Mouse (Mus musculus): ENCODE results near the gene Tsku. TPM values are rescaled to one million over a fixed set of nuclear protein-coding genes. Genes with fewer than 3 reads are reported as not detected.

The Tsku gene
- total and polyA plus RNA-seq, 2 experiments from 2014 or later = 9.4 to 48.8 TPM

- H3K9me3 ChIP-seq (ENCODE audit: low read length) = no peaks in the 10 kb centered on the region
- peak overlapping the region; percentile 80 for H3K27ac ChIP-seq
Measured at GRCm38 (mm10) chr7:98309219-98310030, 51.7 kb downstream of the Tsku start.

GRCm38 (mm10) chr7:98308607-98309218, 52.4 kb downstream of the Tsku start:
- no peaks in the 10 kb centered on the region for H3K27me3 ChIP-seq (ENCODE audit: insufficient read depth, low read length)
- H3K4me2 ChIP-seq (ENCODE audit: low read depth, low read length) = peak overlapping the region; percentile 72
- H3K4me3 ChIP-seq (ENCODE audit: low read length) = peak overlapping the region; percentile 80
- H3K9ac ChIP-seq (replicated peaks; ENCODE audit: low read length) = peak overlapping the region; percentile 81
- ATAC-seq (peak; percentile 59; the same call in 1 of the 2 replicates), DNase-seq (ENCODE audit: low spot score) (peak; percentile 24)
- no peaks in the 10 kb centered on the region for H3K36me3 ChIP-seq (ENCODE audit: insufficient read depth, low read length)
- WGBS = under 1% methylated on average over 32 of the region's 33 CpGs
- 0 out of 2 replicates have a peak, but pooled peaks cover 11% of the 10 kb centered on the region for H3K4me1 ChIP-seq (ENCODE audit: insufficient read depth, low read length)
- no peaks in the 10 kb centered on the region for H3K9me3 ChIP-seq (ENCODE audit: low read length)
- TF ChIP-seq CTCF (IDR thresholded peaks at IDR 0.05; ENCODE audit: low read depth) = no peak
- H3K27ac ChIP-seq = peak overlapping the region; percentile 80

More at GRCm38 (mm10) chr7:98309219-98310030, 51.7 kb downstream of the Tsku start:
- under 1% methylated on average over 53 of the region's 53 CpGs for WGBS
- Histone ChIP-seq H3K36me3 (ENCODE audit: insufficient read depth, low read length) (no peaks in the 10 kb centered on the region), H3K4me1 (ENCODE audit: insufficient read depth, low read length) (0 out of 2 replicates have a peak, but pooled peaks cover 11% of the 10 kb centered on the region), H3K4me3 (ENCODE audit: low read length) (peak overlapping the region; percentile 80), H3K4me2 (ENCODE audit: low read depth, low read length) (peak overlapping the region; percentile 72), H3K9ac (replicated peaks; ENCODE audit: low read length) (peak overlapping the region; percentile 81), H3K27me3 (ENCODE audit: insufficient read depth, low read length) (no peaks in the 10 kb centered on the region)
- DNase-seq (ENCODE audit: low spot score) (peak; percentile 95), ATAC-seq (peak; percentile 98)
- peak; percentile 13; the same call in 1 of the 2 replicates for TF ChIP-seq CTCF (IDR thresholded peaks at IDR 0.05; ENCODE audit: low read depth)

GRCm38 (mm10) chr7:98307921-98308606, 53.1 kb downstream of the Tsku start:
- peak overlapping the region; percentile 72 for H3K4me2 ChIP-seq (ENCODE audit: low read depth, low read length)
- H3K9me3 ChIP-seq (ENCODE audit: low read length) = no peaks in the 10 kb centered on the region
- ATAC-seq (no peak), DNase-seq (ENCODE audit: low spot score) (peak; percentile 52)
- H3K27me3 ChIP-seq (ENCODE audit: insufficient read depth, low read length) = no peaks in the 10 kb centered on the region
- peak overlapping the region; percentile 81; the same call in 1 of the 2 replicates for H3K9ac ChIP-seq (replicated peaks; ENCODE audit: low read length)
- no peak for TF ChIP-seq CTCF (IDR thresholded peaks at IDR 0.05; ENCODE audit: low read depth)
- WGBS = 31% methylated on average over 9 of the region's 9 CpGs
- H3K36me3 ChIP-seq (ENCODE audit: insufficient read depth, low read length) = no peaks in the 10 kb centered on the region
- peak overlapping the region; percentile 80; the same call in 1 of the 2 replicates for H3K27ac ChIP-seq
- 0 out of 2 replicates have a peak, but pooled peaks cover 11% of the 10 kb centered on the region for H3K4me1 ChIP-seq (ENCODE audit: insufficient read depth, low read length)
- H3K4me3 ChIP-seq (ENCODE audit: low read length) = peak overlapping the region; percentile 80

- H3K27me3 ChIP-seq (ENCODE audit: insufficient read depth, low read length) = no peaks in the 10 kb centered on the region
- DNase-seq (ENCODE audit: low spot score) (no peak), ATAC-seq (no peak)
- peak overlapping the region; percentile 72 for H3K4me2 ChIP-seq (ENCODE audit: low read depth, low read length)
- no peaks in the 10 kb centered on the region for H3K9me3 ChIP-seq (ENCODE audit: low read length)
- no peak overlapping the region for H3K4me3 ChIP-seq (ENCODE audit: low read length)
- TF ChIP-seq CTCF (IDR thresholded peaks at IDR 0.05; ENCODE audit: low read depth) = no peak
- no peak overlapping the region for H3K27ac ChIP-seq
- H3K36me3 ChIP-seq (ENCODE audit: insufficient read depth, low read length) = no peaks in the 10 kb centered on the region
- no peak overlapping the region for H3K9ac ChIP-seq (replicated peaks; ENCODE audit: low read length)
- 0 out of 2 replicates have a peak, but pooled peaks cover 11% of the 10 kb centered on the region for H3K4me1 ChIP-seq (ENCODE audit: insufficient read depth, low read length)
- 71% methylated on average over 2 of the region's 2 CpGs for WGBS
Measured at GRCm38 (mm10) chr7:98307411-98307810, 53.7 kb downstream of the Tsku start.

Other genes starting within 250 kb of the Tsku start
- 42.1 and 50.8 TPM in 2 replicates for gene Myo7a, start 241.8 kb downstream of the Tsku start, total RNA-seq (2014; rRNA removed)
- gene Myo7a, start 241.8 kb downstream of the Tsku start, polyA plus RNA-seq (2015; fragmentation: Nextera tagmentation; extraction: Ambion mirVana) = 10.7 and 11.9 TPM in 2 replicates
- gene Omp, start 215.8 kb downstream of the Tsku start, total RNA-seq (2014; rRNA removed) = 0.07 and 0.47 TPM in 2 replicates
- gene Omp, start 215.8 kb downstream of the Tsku start, polyA plus RNA-seq (2015; fragmentation: Nextera tagmentation; extraction: Ambion mirVana) = 0.48 and 0.49 TPM in 2 replicates
- 48.5 and 59.0 TPM in 2 replicates for gene Capn5, start 183.1 kb downstream of the Tsku start, total RNA-seq (2014; rRNA removed)
- gene Capn5, start 183.1 kb downstream of the Tsku start, polyA plus RNA-seq (2015; fragmentation: Nextera tagmentation; extraction: Ambion mirVana) = 20.2 and 23.0 TPM in 2 replicates
- gene B3gnt6, start 161.8 kb downstream of the Tsku start, total RNA-seq (2014; rRNA removed) = 1.2 and 1.5 TPM in 2 replicates
- 0.76 and 1.2 TPM in 2 replicates for gene B3gnt6, start 161.8 kb downstream of the Tsku start, polyA plus RNA-seq (2015; fragmentation: Nextera tagmentation; extraction: Ambion mirVana)
- 14.7 and 18.1 TPM in 2 replicates for gene Acer3, start 40.1 kb downstream of the Tsku start, total RNA-seq (2014; rRNA removed)
- 24.9 and 26.8 TPM in 2 replicates for gene Acer3, start 40.1 kb downstream of the Tsku start, polyA plus RNA-seq (2015; fragmentation: Nextera tagmentation; extraction: Ambion mirVana)
- 0.18 TPM in 1 of 2 replicates, not detected in the other for gene Gucy2d, start 79.1 kb upstream of the Tsku start, total RNA-seq (2014; rRNA removed)
- 0.18 and 0.20 TPM in 2 replicates for gene Gucy2d, start 79.1 kb upstream of the Tsku start, polyA plus RNA-seq (2015; fragmentation: Nextera tagmentation; extraction: Ambion mirVana)
- gene Lrrc32, start 128.0 kb upstream of the Tsku start, total RNA-seq (2014; rRNA removed) = 6.4 and 9.1 TPM in 2 replicates
- 3.9 and 4.7 TPM in 2 replicates for gene Lrrc32, start 128.0 kb upstream of the Tsku start, polyA plus RNA-seq (2015; fragmentation: Nextera tagmentation; extraction: Ambion mirVana)